Mouse (Mus musculus): ENCODE data around the gene Cers3. TPM values are rescaled to one million over a fixed set of nuclear protein-coding genes. Genes with fewer than 3 reads are reported as not detected.

Cers3 gene
- total and polyA plus RNA-seq, 3 experiments: 0.04 TPM; not detected in 2

DNA sequence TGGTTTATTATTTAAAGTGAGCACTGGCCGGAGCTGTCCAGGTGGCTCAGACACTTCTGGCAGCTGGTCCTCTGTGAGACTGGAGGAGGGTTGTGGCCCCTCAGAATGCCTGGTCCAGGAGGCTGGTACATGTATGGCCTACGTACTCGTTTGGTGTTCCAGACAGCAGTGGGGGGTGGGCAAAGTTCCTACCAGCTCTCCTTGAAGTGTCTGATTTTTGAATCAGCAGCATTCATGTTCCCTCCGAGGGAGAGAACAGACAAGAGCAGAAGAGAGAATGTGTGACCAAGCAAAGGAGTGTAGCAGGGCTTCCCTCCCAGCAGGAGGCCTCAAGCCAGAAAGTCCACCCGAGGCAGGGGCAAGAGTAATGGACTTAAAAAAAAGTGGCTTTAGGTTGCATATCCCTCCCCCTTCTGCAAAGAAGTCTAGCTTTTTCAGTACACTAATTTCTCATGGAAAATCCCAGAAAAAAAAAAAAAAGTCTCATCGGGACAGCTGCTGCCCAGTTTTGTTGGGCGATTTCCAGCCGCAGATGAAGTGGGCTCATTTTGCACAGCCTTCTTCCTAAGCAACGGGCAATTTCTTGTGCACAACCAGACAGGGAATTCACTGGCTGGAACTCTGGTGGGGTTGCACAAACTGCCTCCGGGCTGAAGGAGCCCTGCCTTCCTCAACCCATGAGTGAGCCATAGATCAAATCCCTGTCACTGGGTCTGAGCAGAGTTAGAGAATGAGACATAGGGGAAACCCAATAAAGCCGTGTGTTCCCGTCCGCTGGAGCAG, 124.6 kb downstream of the Cers3 start:
- no peaks in the 10 kb centered on the region for H3K9me3 ChIP-seq (replicated peaks; ENCODE audit: insufficient read depth, low read length)
- no peak overlapping the region for H3K27ac ChIP-seq (ENCODE audit: control insufficient read depth, low read depth, low read length)
- no peaks in the 10 kb centered on the region for H3K36me3 ChIP-seq (ENCODE audit: control insufficient read depth in 1 of 2, insufficient read depth in 2 of 2, low read length in 2 of 2)
- H3K79me2 ChIP-seq (ENCODE audit: control insufficient read depth, insufficient read depth, low read length, poor library complexity): no peaks in the 10 kb centered on the region
- no peak overlapping the region for H3K9ac ChIP-seq (ENCODE audit: control insufficient read depth, low read depth, low read length, poor library complexity, severe bottlenecking)
- H3K27me3 ChIP-seq (ENCODE audit: control insufficient read depth in 1 of 2, insufficient read depth in 2 of 2, low read length in 2 of 2): no peaks in the 10 kb centered on the region
- no peak for DNase-seq (ENCODE audit: low read depth, low spot score)
- H3K4me1 ChIP-seq (ENCODE audit: control insufficient read depth in 1 of 2, insufficient read depth in 2 of 2, low read length in 2 of 2): no peaks in the 10 kb centered on the region
- TF ChIP-seq ZKSCAN1 (IDR thresholded peaks at IDR 0.05; ENCODE audit: low read depth, low read length): no peak
- no peak for TF ChIP-seq ZMIZ1 (IDR thresholded peaks at IDR 0.05; ENCODE audit: low read depth, low read length)
- TF ChIP-seq MYB (IDR thresholded peaks at IDR 0.05; ENCODE audit: low read depth, low read length): no peak
- no peak for TF ChIP-seq MXI1 (IDR thresholded peaks at IDR 0.05; ENCODE audit: low read depth, low read length)
- TF ChIP-seq NELFE (IDR thresholded peaks at IDR 0.05; ENCODE audit: low read depth, low read length): no peak
- no peak for TF ChIP-seq SIN3A (IDR thresholded peaks at IDR 0.05; ENCODE audit: low read length)
- no peak overlapping the region for H3K4me3 ChIP-seq (ENCODE audit: control insufficient read depth in 1 of 2, insufficient read depth in 1 of 2, low read depth in 2 of 2, low read length in 2 of 2)

DNA sequence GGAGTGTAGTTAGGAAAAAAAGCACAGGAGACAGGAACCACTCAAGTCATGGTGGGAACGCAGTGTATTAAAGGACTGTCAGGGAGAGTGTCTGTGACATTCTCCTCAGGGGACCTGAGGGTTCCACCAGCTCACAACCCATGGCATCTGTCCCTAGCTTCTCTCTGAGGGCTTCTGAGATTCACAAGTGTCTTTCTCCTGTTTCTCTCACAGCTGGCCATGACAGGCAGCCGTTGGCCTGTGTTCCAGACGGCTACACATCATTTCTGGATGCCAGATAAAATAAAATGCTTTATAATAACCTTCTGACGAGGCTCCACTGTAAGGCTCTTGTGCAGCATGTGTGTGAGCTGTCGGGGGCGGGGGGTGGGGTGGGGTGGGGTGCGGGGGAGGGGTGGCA, 128.2 kb downstream of the Cers3 start:
- Histone ChIP-seq H3K27me3 (ENCODE audit: control insufficient read depth in 1 of 2, insufficient read depth in 2 of 2, low read length in 2 of 2) (no peaks in the 10 kb centered on the region), H3K36me3 (ENCODE audit: control insufficient read depth in 1 of 2, insufficient read depth in 2 of 2, low read length in 2 of 2) (no peaks in the 10 kb centered on the region), H3K4me1 (ENCODE audit: control insufficient read depth in 1 of 2, insufficient read depth in 2 of 2, low read length in 2 of 2) (no peaks in the 10 kb centered on the region), H3K9ac (ENCODE audit: control insufficient read depth, low read depth, low read length, poor library complexity, severe bottlenecking) (no peak overlapping the region), H3K9me3 (replicated peaks; ENCODE audit: insufficient read depth, low read length) (no peaks in the 10 kb centered on the region), H3K4me3 (ENCODE audit: control insufficient read depth in 1 of 2, insufficient read depth in 1 of 2, low read depth in 2 of 2, low read length in 2 of 2) (no peak overlapping the region), H3K27ac (ENCODE audit: control insufficient read depth, low read depth, low read length) (no peak overlapping the region), H3K79me2 (ENCODE audit: control insufficient read depth, insufficient read depth, low read length, poor library complexity) (no peaks in the 10 kb centered on the region)
- TF ChIP-seq SMC3 (IDR thresholded peaks at IDR 0.05; ENCODE audit: low read depth, low read length) (no peak), MAX (IDR thresholded peaks at IDR 0.05; ENCODE audit: low read length) (no peak), EP300 (IDR thresholded peaks at IDR 0.05; ENCODE audit: low read depth in 1 of 2, low read length in 2 of 2) (no peak), POLR2AphosphoS2 (IDR thresholded peaks at IDR 0.05; ENCODE audit: low read length) (no peak), E2F4 (IDR thresholded peaks at IDR 0.05; ENCODE audit: borderline replicate concordance, low read depth, low read length) (no peak), MAFK (IDR thresholded peaks at IDR 0.05; ENCODE audit: borderline replicate concordance, low read depth, low read length) (no peak)
- no peak for DNase-seq (ENCODE audit: low read depth, low spot score)

- Histone ChIP-seq H3K4me3 (ENCODE audit: control insufficient read depth in 1 of 2, insufficient read depth in 1 of 2, low read depth in 2 of 2, low read length in 2 of 2) (no peak overlapping the region), H3K36me3 (ENCODE audit: control insufficient read depth in 1 of 2, insufficient read depth in 2 of 2, low read length in 2 of 2) (no peaks in the 10 kb centered on the region), H3K9me3 (replicated peaks; ENCODE audit: insufficient read depth, low read length) (no peaks in the 10 kb centered on the region), H3K4me1 (ENCODE audit: control insufficient read depth in 1 of 2, insufficient read depth in 2 of 2, low read length in 2 of 2) (no peaks in the 10 kb centered on the region), H3K27me3 (ENCODE audit: control insufficient read depth in 1 of 2, insufficient read depth in 2 of 2, low read length in 2 of 2) (no peaks in the 10 kb centered on the region), H3K79me2 (ENCODE audit: control insufficient read depth, insufficient read depth, low read length, poor library complexity) (no peaks in the 10 kb centered on the region), H3K27ac (ENCODE audit: control insufficient read depth, low read depth, low read length) (no peak overlapping the region), H3K9ac (ENCODE audit: control insufficient read depth, low read depth, low read length, poor library complexity, severe bottlenecking) (no peak overlapping the region)
- DNase-seq (ENCODE audit: low read depth, low spot score): no peak
- TF ChIP-seq ZMIZ1 (IDR thresholded peaks at IDR 0.05; ENCODE audit: low read depth, low read length): no peak
- TF ChIP-seq CHD2 (IDR thresholded peaks at IDR 0.05; ENCODE audit: low read length): no peak
- TF ChIP-seq GABPA (IDR thresholded peaks at IDR 0.05; ENCODE audit: low read depth, low read length): no peak
- TF ChIP-seq MYC (IDR thresholded peaks at IDR 0.05; ENCODE audit: low read depth, low read length): no peak
- TF ChIP-seq POLR2A (IDR thresholded peaks at IDR 0.05; ENCODE audit: control insufficient read depth in 1 of 2, insufficient read depth in 1 of 2, low read depth in 1 of 2, low read length in 2 of 2, poor library complexity in 1 of 2): no peak
- TF ChIP-seq BHLHE40 (IDR thresholded peaks at IDR 0.05; ENCODE audit: borderline replicate concordance, low read depth, low read length): no peak
- TF ChIP-seq SIN3A (IDR thresholded peaks at IDR 0.05; ENCODE audit: low read length): no peak
- no peak for TF ChIP-seq MEF2A (IDR thresholded peaks at IDR 0.05; ENCODE audit: extremely low read depth, insufficient replicate concordance, low read depth, low read length, poor library complexity, severe bottlenecking)
- no peak for TF ChIP-seq TAL1 (IDR thresholded peaks at IDR 0.05; ENCODE audit: low read length)
- TF ChIP-seq CHD1 (IDR thresholded peaks at IDR 0.05; ENCODE audit: low read depth, low read length): no peak
- TF ChIP-seq UBTF (IDR thresholded peaks at IDR 0.05; ENCODE audit: borderline replicate concordance, insufficient read depth, low read depth, low read length): no peak
Measured at GRCm38 (mm10) chr7:66871940-66872511, 128.7 kb downstream of the Cers3 start.

All from MEL (cell line).